27 mouse cellular contexts compared by ENCODE assay signal in genomic region chr1:155886846-155887245, GRCm38 (mm10).
DNase-seq lines count a peak whose midpoint lies in the region; ATAC-seq and TF ChIP-seq lines count a peak whose summit lies in the region.
"Had no signal": no experiment of that assay in that cellular context is flagged by ENCODE, and none has a peak within 500 bp of the region (broad histone marks: within the 10 kb centered on the region; RNA-seq: fewer than 3 reads in every experiment).

No protein-coding gene starts in this region.

- TF ChIP-seq EP300 in liver, postnatal 0 days (IDR thresholded peaks at IDR 0.05; ENCODE audit: low read depth), result 0 out of 2 replicates have a peak, but pooled peaks have one; percentile 16

- H3K27ac ChIP-seq in liver, embryonic 15.5 days (replicated peaks), result no peak overlapping the region
- H3K27ac ChIP-seq in intestine, embryonic 16.5 days (ENCODE audit: low read length), result no peak overlapping the region
- peak overlapping the region; percentile 49 for H3K27ac ChIP-seq in liver, postnatal 0 days (ENCODE audit: low read depth)
- H3K27ac ChIP-seq in forebrain, embryonic 11.5 days (ENCODE audit: low read depth, low read length), result no peak overlapping the region
- H3K27ac ChIP-seq: embryonic facial prominence, embryonic 12.5 days; embryonic facial prominence, embryonic 15.5 days; forebrain, embryonic 12.5 days; heart, adult 2 months; heart, embryonic 10.5 days; heart, embryonic 13.5 days; hindbrain, embryonic 14.5 days; hindbrain, postnatal 0 days had no signal

- H3K36me3 ChIP-seq in liver, embryonic 15.5 days (replicated peaks), result peaks cover 53% of the 10 kb centered on the region
- peaks cover 26% of the 10 kb centered on the region for H3K36me3 ChIP-seq in intestine, embryonic 16.5 days (ENCODE audit: control insufficient read depth, insufficient read depth, low read length)
- H3K36me3 ChIP-seq in liver, postnatal 0 days (replicated peaks; ENCODE audit: insufficient read depth, low read length), result peaks cover 52% of the 10 kb centered on the region
- H3K36me3 ChIP-seq in forebrain, embryonic 11.5 days (ENCODE audit: control insufficient read depth, insufficient read depth, low read length), result peaks cover 10% of the 10 kb centered on the region

- ATAC-seq in liver, embryonic 15.5 days (ENCODE audit: insufficient read depth), result peak; percentile 40; the same call in 1 of the 2 replicates
- ATAC-seq in intestine, embryonic 16.5 days, result peak; percentile 52; the same call in 1 of the 2 replicates
- ATAC-seq in liver, postnatal 0 days, result peak; percentile 85
- no peak for ATAC-seq in forebrain, embryonic 11.5 days (replicated peaks; ENCODE audit: low FRiP score)
- ATAC-seq: forebrain, embryonic 16.5 days; hindbrain, postnatal 0 days; Patski had no signal

- no peak overlapping the region for H3K4me2 ChIP-seq in liver, embryonic 15.5 days
- H3K4me2 ChIP-seq in intestine, embryonic 16.5 days (ENCODE audit: low read depth, low read length), result no peak overlapping the region
- H3K4me2 ChIP-seq in liver, postnatal 0 days (ENCODE audit: low read depth, low read length), result no peak overlapping the region
- H3K4me2 ChIP-seq in forebrain, embryonic 11.5 days (ENCODE audit: low read depth, low read length, severe bottlenecking), result no peak overlapping the region
- H3K4me2 ChIP-seq: embryonic facial prominence, embryonic 12.5 days; embryonic facial prominence, embryonic 15.5 days; forebrain, embryonic 12.5 days; heart, embryonic 13.5 days; hindbrain, embryonic 14.5 days had no signal

- no peaks in the 10 kb centered on the region for H3K9me3 ChIP-seq in liver, embryonic 15.5 days (replicated peaks)
- H3K9me3 ChIP-seq in intestine, embryonic 16.5 days (ENCODE audit: control insufficient read depth, low read length), result no peaks in the 10 kb centered on the region
- no peaks in the 10 kb centered on the region for H3K9me3 ChIP-seq in liver, postnatal 0 days (ENCODE audit: low read length)
- no peaks in the 10 kb centered on the region for H3K9me3 ChIP-seq in forebrain, embryonic 11.5 days (ENCODE audit: control insufficient read depth, low read length)
- H3K9me3 ChIP-seq: embryonic facial prominence, embryonic 12.5 days; embryonic facial prominence, embryonic 15.5 days; forebrain, embryonic 12.5 days; heart, embryonic 10.5 days had no signal

- DNase-seq in liver, result no peak
- no peak for DNase-seq in liver, postnatal 0 days
- no peak for DNase-seq in cerebellum, postnatal 4 days (ENCODE audit: low spot score in 2 of 2)
- no peak for DNase-seq in forebrain, embryonic 11.5 days (ENCODE audit: low spot score)
- DNase-seq: adrenal gland, postnatal 10 days; adrenal gland, postnatal 36 days; B cell, adult 2 months; cerebellum, adult 18-20 months; cerebellum, adult 9-10 months; cerebellum, postnatal 14 days; gastrocnemius, postnatal 10 days; gastrocnemius, postnatal 36 days; heart, adult 2 months; heart, postnatal 14 days; heart, postnatal 4 days had no signal

- no peaks in the 10 kb centered on the region for H3K27me3 ChIP-seq in liver, embryonic 15.5 days
- no peaks in the 10 kb centered on the region for H3K27me3 ChIP-seq in intestine, embryonic 16.5 days (replicated peaks; ENCODE audit: control insufficient read depth, insufficient read depth, low read length)
- no peaks in the 10 kb centered on the region for H3K27me3 ChIP-seq in liver, postnatal 0 days (ENCODE audit: insufficient read depth, low read length)
- H3K27me3 ChIP-seq in forebrain, embryonic 11.5 days (ENCODE audit: control insufficient read depth, insufficient read depth, low read length), result no peaks in the 10 kb centered on the region
- H3K27me3 ChIP-seq: CH12.LX; embryonic facial prominence, embryonic 12.5 days; embryonic facial prominence, embryonic 15.5 days; forebrain, embryonic 12.5 days; heart, embryonic 13.5 days; Patski had no signal

- H3K4me1 ChIP-seq in liver, embryonic 15.5 days (replicated peaks), result peaks cover 19% of the 10 kb centered on the region
- H3K4me1 ChIP-seq in intestine, embryonic 16.5 days (ENCODE audit: control insufficient read depth, insufficient read depth, low read length), result no peaks in the 10 kb centered on the region
- H3K4me1 ChIP-seq in liver, postnatal 0 days (ENCODE audit: insufficient read depth), result no peaks in the 10 kb centered on the region
- no peaks in the 10 kb centered on the region for H3K4me1 ChIP-seq in forebrain, embryonic 11.5 days (replicated peaks; ENCODE audit: control insufficient read depth, insufficient read depth, low read length)
- H3K4me1 ChIP-seq: embryonic facial prominence, embryonic 12.5 days; embryonic facial prominence, embryonic 15.5 days; forebrain, embryonic 12.5 days; heart, embryonic 10.5 days; heart, embryonic 13.5 days had no signal

- 64% methylated on average over 2 of the region's 2 CpGs for WGBS in liver, embryonic 15.5 days (ENCODE audit: insufficient replicate concordance)
- WGBS in intestine, embryonic 16.5 days, result 55% methylated on average over 2 of the region's 2 CpGs
- WGBS in liver, postnatal 0 days (ENCODE audit: insufficient replicate concordance), result 53% methylated on average over 2 of the region's 2 CpGs
- WGBS in forebrain, embryonic 11.5 days, result 78% methylated on average over 2 of the region's 2 CpGs

- no peak overlapping the region for H3K9ac ChIP-seq in liver, embryonic 15.5 days
- H3K9ac ChIP-seq in intestine, embryonic 16.5 days (ENCODE audit: low read depth, low read length), result no peak overlapping the region
- H3K9ac ChIP-seq in liver, postnatal 0 days (replicated peaks), result no peak overlapping the region
- no peak overlapping the region for H3K9ac ChIP-seq in forebrain, embryonic 11.5 days (ENCODE audit: low read length)
- H3K9ac ChIP-seq: embryonic facial prominence, embryonic 12.5 days; embryonic facial prominence, embryonic 15.5 days; forebrain, embryonic 12.5 days; heart, embryonic 13.5 days; hindbrain, embryonic 14.5 days had no signal

- no peak overlapping the region for H3K4me3 ChIP-seq in liver, embryonic 15.5 days (replicated peaks)
- no peak overlapping the region for H3K4me3 ChIP-seq in intestine, embryonic 16.5 days (ENCODE audit: low read length)
- H3K4me3 ChIP-seq in liver, postnatal 0 days (ENCODE audit: low read depth, low read length), result no peak overlapping the region
- H3K4me3 ChIP-seq in forebrain, embryonic 11.5 days (ENCODE audit: low read depth, low read length), result no peak overlapping the region
- H3K4me3 ChIP-seq: embryonic facial prominence, embryonic 12.5 days; embryonic facial prominence, embryonic 15.5 days; forebrain, embryonic 12.5 days; heart, adult 2 months; heart, embryonic 10.5 days; heart, embryonic 13.5 days had no signal

- no peak for TF ChIP-seq CTCF in liver, postnatal 0 days (IDR thresholded peaks at IDR 0.05; ENCODE audit: low read depth)
